Mouse (Mus musculus) embryonic facial prominence, embryonic 12.5 days (tissue): ENCODE data around the gene Lmo7. TPM values are rescaled to one million over a fixed set of nuclear protein-coding genes. Genes with fewer than 3 reads are reported as not detected.

ENCODE experiments used
- ATAC-seq: fragments of 200-750 bp; cut with Nextera tagmentation; 2 replicates; pipeline ENCODE4 v1.8.0; 2017; ENCODE audit not compliant: insufficient number of reproducible peaks, insufficient read depth, low FRiP score, low TSS enrichment
- H3K27ac ChIP-seq: fragments of 300-500 bp; sonication (generic); 2 replicates; pipeline ENCODE4 v1.5.1; 2016; ENCODE audit warnings: mild to moderate bottlenecking
- H3K27me3 ChIP-seq: fragments of 300-500 bp; sonication (generic); 2 replicates; pipeline ENCODE4 v1.6.1; 2016; ENCODE audit warnings: mild to moderate bottlenecking, moderate library complexity
- H3K36me3 ChIP-seq: fragments of 300-500 bp; sonication (generic); 2 replicates; pipeline ENCODE4 v1.6.1; 2016; ENCODE audit warnings: mild to moderate bottlenecking
- H3K4me1 ChIP-seq: fragments of 300-500 bp; sonication (generic); 2 replicates; pipeline ENCODE4 v1.6.1; 2016
- H3K4me2 ChIP-seq: fragments of 300-500 bp; sonication (generic); replicated peaks from 2 replicates; pipeline ENCODE4 v1.6.1; 2016; ENCODE audit warnings: mild to moderate bottlenecking, moderate library complexity
- H3K4me3 ChIP-seq: fragments of 300-500 bp; sonication (generic); 2 replicates; pipeline ENCODE4 v1.5.1; 2016; ENCODE audit warnings: mild to moderate bottlenecking
- H3K9ac ChIP-seq: fragments of 300-500 bp; sonication (generic); 2 replicates; pipeline ENCODE4 v1.6.1; 2016; ENCODE audit warnings: mild to moderate bottlenecking, moderate library complexity
- H3K9me3 ChIP-seq: fragments of 300-500 bp; sonication (generic); 2 replicates; pipeline ENCODE4 v1.6.1; 2016; ENCODE audit warnings: mild to moderate bottlenecking, moderate library complexity
- WGBS: fragments of 180-500 bp; shearing (Covaris S2); methylation state at CpG from one replicate; pipeline ENCODE4 v1.1.7; 2016; 5-methylcytosine and 5-hydroxymethylcytosine counted together
- polyA plus RNA-seq: library from polyadenylated mRNA; unstranded; fragments of >200 nt; fragmentation: Nextera tagmentation; extraction: Ambion mirVana; gene quantifications from 2 replicates; pipeline ENCODE4 v1.2.1, GENCODE M21; 2016

Gene Lmo7
- polyA plus RNA-seq, 1 experiment from 2014 or later: 10.6 TPM

DNA sequence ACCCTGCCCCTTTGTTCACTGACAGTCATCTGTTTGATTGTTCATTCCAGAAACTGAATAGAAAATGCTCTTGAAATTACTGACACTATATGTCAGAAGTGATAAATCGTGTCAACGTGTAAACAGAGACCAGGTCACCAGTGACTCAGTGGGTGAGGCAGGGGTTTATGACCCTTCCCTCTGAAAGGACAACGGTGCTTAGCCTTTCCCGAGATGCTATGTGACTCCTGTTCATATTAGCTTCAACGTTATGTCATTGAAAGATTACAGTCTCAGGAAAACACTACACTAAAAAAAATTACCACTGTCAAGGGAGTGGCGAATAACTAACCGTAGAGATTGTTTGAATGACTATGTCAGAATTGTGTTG is 75.6 kb downstream of the Lmo7 start:
- 0 out of 2 replicates have a peak, but pooled peaks cover 6% of the 10 kb centered on the region for H3K4me1 ChIP-seq
- H3K27ac ChIP-seq: no peak overlapping the region
- H3K9me3 ChIP-seq: no peaks in the 10 kb centered on the region
- no peaks in the 10 kb centered on the region for H3K27me3 ChIP-seq
- WGBS: 71% methylated on average over 7 of the region's 7 CpGs
- no peaks in the 10 kb centered on the region for H3K36me3 ChIP-seq
- no peak for ATAC-seq
- no peak overlapping the region for H3K4me3 ChIP-seq
- H3K9ac ChIP-seq: no peak overlapping the region
- H3K4me2 ChIP-seq: no peak overlapping the region

DNA sequence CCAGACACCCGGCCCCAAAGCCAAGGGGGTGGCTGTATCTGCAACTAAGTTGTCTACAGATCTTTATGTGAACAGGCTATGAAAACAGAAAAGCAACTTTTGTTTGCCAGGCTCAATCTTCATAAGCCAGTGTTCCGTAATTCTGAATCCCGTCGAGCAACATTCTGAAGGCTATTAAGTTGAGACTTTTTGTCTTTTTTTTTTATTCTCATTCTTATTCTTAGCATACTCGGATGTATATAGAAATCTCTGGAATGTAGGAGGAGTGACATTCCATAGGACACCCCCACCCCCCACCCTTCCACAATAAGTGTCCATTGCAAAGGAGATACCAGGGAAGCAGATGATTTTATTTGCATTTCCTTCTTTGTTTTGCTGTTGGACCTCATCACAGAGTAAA is 76.3 kb downstream of the Lmo7 start:
- Histone ChIP-seq H3K36me3 (no peaks in the 10 kb centered on the region), H3K4me2 (no peak overlapping the region), H3K9me3 (no peaks in the 10 kb centered on the region), H3K9ac (no peak overlapping the region), H3K27me3 (no peaks in the 10 kb centered on the region), H3K4me1 (0 out of 2 replicates have a peak, but pooled peaks cover 6% of the 10 kb centered on the region), H3K27ac (no peak overlapping the region), H3K4me3 (no peak overlapping the region)
- WGBS: 67% methylated on average over 5 of the region's 5 CpGs
- no peak for ATAC-seq

DNA sequence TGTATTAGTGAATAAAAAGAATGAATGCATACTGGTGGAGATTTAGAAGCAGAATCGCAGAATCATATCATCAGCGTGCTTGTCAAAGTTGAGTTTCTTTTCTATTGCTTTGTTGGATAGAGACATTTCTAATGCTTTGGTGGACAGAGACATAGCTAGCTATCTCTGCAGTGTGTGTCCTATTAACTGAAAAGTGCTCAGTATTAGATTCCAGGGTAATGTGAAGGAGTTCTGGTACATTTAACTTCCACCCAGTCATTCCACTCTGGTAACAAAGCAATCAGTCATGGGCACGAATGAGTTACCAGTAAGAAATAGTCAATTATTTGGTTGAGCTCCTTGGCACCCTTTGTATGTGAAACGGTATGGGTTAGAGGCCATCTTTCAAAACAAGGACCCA is 76.8 kb downstream of the Lmo7 start:
- Histone ChIP-seq H3K27ac (no peak overlapping the region), H3K4me2 (no peak overlapping the region), H3K4me3 (no peak overlapping the region), H3K4me1 (0 out of 2 replicates have a peak, but pooled peaks cover 6% of the 10 kb centered on the region), H3K9ac (no peak overlapping the region), H3K36me3 (no peaks in the 10 kb centered on the region), H3K9me3 (no peaks in the 10 kb centered on the region), H3K27me3 (no peaks in the 10 kb centered on the region)
- ATAC-seq: no peak
- WGBS: 76% methylated on average over 4 of the region's 4 CpGs

DNA sequence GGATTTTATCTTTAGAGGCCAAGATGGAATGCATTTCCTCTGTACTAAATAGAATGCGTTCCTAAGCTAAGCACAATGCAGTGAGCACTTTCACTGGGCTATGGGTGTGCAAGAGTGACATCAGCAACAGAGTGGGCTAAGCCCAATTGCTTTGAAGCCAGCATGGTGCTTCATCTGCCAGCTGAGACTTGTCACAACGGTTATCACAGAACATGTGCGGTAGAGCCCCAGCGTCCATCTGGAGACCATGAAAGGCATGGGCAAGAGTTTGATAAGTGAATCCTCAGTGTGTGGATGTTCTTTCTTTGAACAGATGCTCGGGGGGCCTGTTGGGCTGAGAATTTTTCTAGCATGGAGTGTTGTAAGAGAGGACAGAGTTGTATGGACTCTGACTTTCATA is 86.7 kb downstream of the Lmo7 start:
- H3K27ac ChIP-seq: no peak overlapping the region
- no peaks in the 10 kb centered on the region for H3K27me3 ChIP-seq
- H3K9ac ChIP-seq: no peak overlapping the region
- H3K4me2 ChIP-seq: no peak overlapping the region
- ATAC-seq: no peak
- H3K36me3 ChIP-seq: no peaks in the 10 kb centered on the region
- no peaks in the 10 kb centered on the region for H3K9me3 ChIP-seq
- 86% methylated on average over 5 of the region's 5 CpGs for WGBS
- no peaks in the 10 kb centered on the region for H3K4me1 ChIP-seq
- no peak overlapping the region for H3K4me3 ChIP-seq

DNA sequence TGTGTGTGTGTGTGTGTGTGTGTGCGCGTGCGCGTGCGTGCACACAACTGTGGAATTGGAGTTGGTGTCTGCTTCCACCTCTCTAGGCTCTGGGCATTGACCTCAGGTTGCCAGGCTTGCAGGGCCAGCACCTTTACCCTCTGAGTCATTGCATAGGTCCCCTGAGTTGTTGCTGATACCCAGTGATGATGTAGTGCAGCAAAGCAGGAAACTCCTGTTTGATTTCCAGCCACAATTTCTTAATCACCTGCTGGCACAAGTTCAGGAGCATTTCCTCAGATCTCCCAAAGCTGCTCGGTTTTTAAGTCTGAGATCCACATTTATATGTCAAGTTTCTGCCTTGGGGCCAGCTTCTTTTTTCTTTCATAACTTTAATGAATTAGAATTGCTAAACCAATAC is 92.6 kb downstream of the Lmo7 start:
- WGBS: 89% methylated on average over 6 of the region's 6 CpGs
- Histone ChIP-seq H3K4me3 (no peak overlapping the region), H3K27ac (no peak overlapping the region), H3K4me2 (no peak overlapping the region), H3K36me3 (no peaks in the 10 kb centered on the region), H3K27me3 (no peaks in the 10 kb centered on the region), H3K4me1 (no peaks in the 10 kb centered on the region), H3K9ac (no peak overlapping the region), H3K9me3 (no peaks in the 10 kb centered on the region)
- no peak for ATAC-seq

DNA sequence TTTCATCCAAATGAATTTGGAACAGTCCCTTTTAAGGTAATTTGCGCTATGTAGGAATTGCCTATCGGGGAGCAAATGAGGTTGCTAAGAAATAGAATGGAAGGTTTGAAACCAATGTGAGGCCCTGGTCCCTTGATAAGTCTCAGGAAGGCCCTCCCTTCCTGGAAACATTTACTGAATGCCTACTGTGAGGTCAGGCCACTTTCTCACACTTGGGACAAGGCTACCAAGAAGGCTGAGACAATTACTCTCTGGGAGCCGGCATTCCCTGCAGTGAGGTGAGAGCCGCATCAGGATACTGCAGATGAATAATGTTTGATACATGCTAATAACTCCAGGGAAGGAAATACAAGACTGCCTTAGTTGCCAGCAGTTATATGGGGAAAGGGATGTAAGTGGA is 93.1 kb downstream of the Lmo7 start:
- WGBS: 78% methylated on average over 4 of the region's 4 CpGs
- Histone ChIP-seq H3K4me1 (no peaks in the 10 kb centered on the region), H3K9ac (no peak overlapping the region), H3K27me3 (no peaks in the 10 kb centered on the region), H3K27ac (no peak overlapping the region), H3K9me3 (no peaks in the 10 kb centered on the region), H3K4me2 (no peak overlapping the region), H3K4me3 (no peak overlapping the region), H3K36me3 (no peaks in the 10 kb centered on the region)
- no peak for ATAC-seq

DNA sequence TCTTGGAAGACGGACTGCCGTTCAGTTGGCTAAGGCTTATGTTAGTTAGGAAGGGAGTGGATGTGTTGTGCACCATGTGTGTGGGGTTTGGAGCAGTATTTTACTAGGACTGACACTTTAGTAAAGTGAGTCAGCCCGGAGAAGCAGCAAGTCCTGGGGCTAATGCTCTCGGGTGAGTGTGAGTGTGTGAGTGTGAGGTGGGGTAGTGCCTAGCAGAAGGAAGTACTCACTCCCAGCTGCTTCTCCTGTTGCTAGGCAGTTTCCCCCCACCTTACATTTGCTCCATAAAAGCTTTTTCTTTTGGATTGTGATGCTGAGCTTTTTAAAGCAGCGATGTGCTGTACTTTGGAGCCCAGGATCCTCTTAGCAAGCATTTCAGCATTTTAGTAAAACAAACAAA is 99.9 kb downstream of the Lmo7 start:
- H3K4me1 ChIP-seq: 0 out of 2 replicates have a peak, but pooled peaks cover 3% of the 10 kb centered on the region
- H3K27me3 ChIP-seq: no peaks in the 10 kb centered on the region
- no peak overlapping the region for H3K4me3 ChIP-seq
- H3K9ac ChIP-seq: no peak overlapping the region
- H3K4me2 ChIP-seq: no peak overlapping the region
- WGBS: 71% methylated on average over 5 of the region's 5 CpGs
- no peak overlapping the region for H3K27ac ChIP-seq
- H3K36me3 ChIP-seq: no peaks in the 10 kb centered on the region
- 0 out of 2 replicates have a peak, but pooled peaks have one; percentile 35 for ATAC-seq
- no peaks in the 10 kb centered on the region for H3K9me3 ChIP-seq

DNA sequence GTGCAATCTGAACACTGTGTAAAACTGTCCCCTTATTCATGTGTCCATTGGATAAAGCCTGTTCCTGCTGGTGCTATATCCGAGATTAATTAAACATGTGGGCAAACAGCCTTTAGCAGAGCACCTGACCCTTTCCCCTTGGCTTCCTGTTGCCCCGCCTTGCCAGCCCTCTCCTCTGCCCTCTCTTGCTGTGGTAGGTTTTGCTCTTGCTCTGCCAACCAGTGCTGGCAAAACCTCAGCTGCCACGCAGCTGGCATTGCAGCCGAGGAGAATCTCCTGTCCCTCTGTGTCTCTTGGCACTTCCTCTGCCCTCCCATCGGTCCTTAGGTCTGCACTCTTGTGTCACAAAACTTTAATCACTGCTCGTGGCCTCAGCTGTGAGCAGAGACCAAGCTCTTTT is 100.4 kb downstream of the Lmo7 start:
- whole genome bisulfite sequencing: 58% methylated on average over 6 of the region's 6 CpGs

DNA sequence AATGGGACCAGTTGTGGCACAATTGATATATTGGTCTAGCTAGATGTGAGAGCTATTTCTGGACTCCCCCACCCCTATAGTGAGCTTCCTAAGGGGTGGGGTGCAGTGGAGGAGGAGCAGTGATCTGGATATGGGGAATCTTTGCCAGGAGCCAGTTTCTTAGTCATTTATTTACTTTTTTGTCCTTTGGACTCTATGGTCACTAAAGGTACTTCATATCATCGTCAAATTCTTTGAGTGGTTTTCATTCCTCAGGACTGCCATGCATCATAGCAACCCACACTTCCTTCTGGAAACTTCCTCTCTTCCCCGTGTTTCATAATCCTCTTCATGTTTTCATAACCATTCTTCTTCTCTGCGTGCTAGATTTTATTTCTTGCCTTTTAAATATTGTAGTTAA is 104.4 kb downstream of the Lmo7 start:
- Histone ChIP-seq H3K4me2 (no peak overlapping the region), H3K9ac (no peak overlapping the region), H3K4me3 (no peak overlapping the region), H3K27me3 (no peaks in the 10 kb centered on the region), H3K27ac (no peak overlapping the region), H3K4me1 (0 out of 2 replicates have a peak, but pooled peaks cover 3% of the 10 kb centered on the region), H3K36me3 (no peaks in the 10 kb centered on the region), H3K9me3 (no peaks in the 10 kb centered on the region)
- WGBS: 85% methylated on average over 3 of the region's 3 CpGs
- no peak for ATAC-seq

More for the DNA sequence above, 100.4 kb downstream of the Lmo7 start:
- 0 out of 2 replicates have a peak, but pooled peaks cover 3% of the 10 kb centered on the region for H3K4me1 ChIP-seq
- ATAC-seq: no peak
- no peaks in the 10 kb centered on the region for H3K9me3 ChIP-seq
- H3K4me3 ChIP-seq: no peak overlapping the region
- H3K27me3 ChIP-seq: no peaks in the 10 kb centered on the region
- H3K4me2 ChIP-seq: no peak overlapping the region
- H3K9ac ChIP-seq: no peak overlapping the region
- H3K27ac ChIP-seq: no peak overlapping the region
- no peaks in the 10 kb centered on the region for H3K36me3 ChIP-seq

DNA sequence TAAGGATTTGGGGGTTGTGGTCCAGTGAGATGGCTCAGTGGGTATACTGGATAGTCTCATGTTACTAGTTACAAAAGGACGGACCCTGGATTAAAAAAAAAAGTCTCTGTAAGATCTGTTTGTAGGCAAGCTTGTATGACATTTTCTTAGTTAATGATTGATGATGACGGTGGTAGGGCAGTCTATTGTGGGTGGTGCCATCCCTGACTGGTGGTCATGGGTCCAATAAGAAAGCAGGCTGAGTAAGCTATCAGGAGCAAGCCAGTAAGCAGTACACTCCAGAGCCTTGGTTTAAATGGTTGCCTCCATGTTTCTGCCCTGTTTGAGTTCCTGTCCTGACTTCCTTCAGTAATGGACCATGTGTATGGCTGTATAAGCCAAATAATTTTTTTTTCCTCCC is 106.6 kb downstream of the Lmo7 start:
- WGBS: 78% methylated on average over 2 of the region's 2 CpGs

DNA sequence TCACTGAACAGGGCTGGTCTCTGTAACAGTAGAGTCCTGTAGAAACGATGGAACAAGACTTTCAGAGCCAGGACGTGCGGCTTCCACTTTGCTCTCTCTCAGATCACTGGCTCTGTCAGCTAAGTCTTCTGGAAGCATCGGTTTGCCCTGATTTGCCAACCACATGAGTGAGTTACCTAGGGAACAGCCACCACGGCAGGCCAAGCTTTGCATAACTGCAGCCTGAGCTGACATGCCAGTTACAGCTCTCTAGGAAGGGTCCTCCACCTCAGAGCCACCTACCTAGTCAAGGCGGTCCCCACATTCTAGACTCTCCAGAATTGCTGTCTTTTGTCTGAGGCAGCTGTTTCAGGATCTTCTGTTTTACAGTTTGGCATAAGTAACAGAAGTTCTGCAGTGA is 107.4 kb downstream of the Lmo7 start:
- no peak overlapping the region for H3K4me3 ChIP-seq
- no peaks in the 10 kb centered on the region for H3K36me3 ChIP-seq
- H3K27ac ChIP-seq: no peak overlapping the region
- no peak for ATAC-seq
- H3K4me1 ChIP-seq: no peaks in the 10 kb centered on the region
- WGBS: 79% methylated on average over 6 of the region's 6 CpGs
- no peaks in the 10 kb centered on the region for H3K9me3 ChIP-seq
- H3K9ac ChIP-seq: no peak overlapping the region
- no peak overlapping the region for H3K4me2 ChIP-seq
- H3K27me3 ChIP-seq: no peaks in the 10 kb centered on the region

More for the DNA sequence above, 106.6 kb downstream of the Lmo7 start:
- H3K27me3 ChIP-seq: no peaks in the 10 kb centered on the region
- no peak overlapping the region for H3K27ac ChIP-seq
- H3K9ac ChIP-seq: no peak overlapping the region
- no peak overlapping the region for H3K4me3 ChIP-seq
- ATAC-seq: no peak
- no peak overlapping the region for H3K4me2 ChIP-seq
- H3K36me3 ChIP-seq: no peaks in the 10 kb centered on the region
- no peaks in the 10 kb centered on the region for H3K4me1 ChIP-seq
- H3K9me3 ChIP-seq: no peaks in the 10 kb centered on the region

DNA sequence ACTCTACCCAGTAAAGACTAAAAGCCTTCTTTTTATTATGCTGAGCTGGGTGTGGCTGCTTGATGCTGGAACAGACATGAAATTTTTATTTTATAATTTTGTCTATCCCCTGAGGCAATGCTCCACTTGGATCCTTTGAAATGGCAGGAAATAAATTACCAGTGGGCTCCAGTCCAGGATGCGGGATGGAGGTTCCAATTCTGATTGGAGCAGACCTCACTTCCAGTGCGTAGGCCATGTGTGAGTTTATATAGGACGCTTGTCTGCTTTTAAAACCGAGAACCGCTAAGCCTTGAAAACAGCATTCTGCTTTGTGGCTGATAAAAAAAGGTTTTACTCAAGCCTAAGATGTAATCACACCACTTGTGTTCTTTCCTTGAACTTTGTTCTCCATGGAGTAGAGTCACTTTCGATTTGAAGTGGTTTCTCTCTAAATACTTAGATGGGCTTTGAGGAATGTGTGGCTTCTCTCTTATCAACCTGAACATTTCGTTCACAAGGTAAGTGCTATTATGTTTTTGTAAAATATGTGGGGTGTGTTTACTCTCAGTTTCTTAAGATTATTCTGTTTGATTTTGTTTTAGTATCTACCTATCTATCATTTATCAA is 108.6 kb downstream of the Lmo7 start:
- no peak overlapping the region for H3K4me3 ChIP-seq
- H3K9me3 ChIP-seq: no peaks in the 10 kb centered on the region
- no peaks in the 10 kb centered on the region for H3K4me1 ChIP-seq
- ATAC-seq: no peak
- H3K27ac ChIP-seq: no peak overlapping the region
- no peaks in the 10 kb centered on the region for H3K27me3 ChIP-seq
- 65% methylated on average over 7 of the region's 7 CpGs for WGBS
- H3K4me2 ChIP-seq: no peak overlapping the region
- H3K9ac ChIP-seq: no peak overlapping the region
- no peaks in the 10 kb centered on the region for H3K36me3 ChIP-seq
